Mouse (Mus musculus) stomach, embryonic 16.5 days (tissue): ENCODE measurements around the gene Cbx1. TPM values are rescaled to one million over a fixed set of nuclear protein-coding genes. Genes with fewer than 3 reads are reported as not detected.
"Not testable (repeated sequence)": the region's sequence is repeated elsewhere in the genome, so short reads cannot be mapped to it uniquely, and the experiment has no call there.

Source experiments
- ATAC-seq: fragments of 200-750 bp; cut with Nextera tagmentation; 2 replicates; pipeline ENCODE4 v1.8.0; 2017; ENCODE audit warnings: moderate number of reproducible peaks, moderate TSS enrichment; ENCODE audit not compliant: insufficient read depth, low FRiP score
- H3K27ac ChIP-seq: fragments of 300-500 bp; sonication (generic); 2 replicates; pipeline ENCODE4 v1.5.1; 2014; ENCODE audit warnings: low read length
- H3K27me3 ChIP-seq: fragments of 300-500 bp; sonication (generic); 2 replicates; pipeline ENCODE4 v1.6.1; 2014; ENCODE audit warnings: low read length, control low read depth, mixed read lengths; ENCODE audit not compliant: control insufficient read depth, insufficient read depth
- H3K36me3 ChIP-seq: fragments of 300-500 bp; sonication (generic); 2 replicates; pipeline ENCODE4 v1.6.1; 2014; ENCODE audit warnings: low read length; ENCODE audit not compliant: control insufficient read depth, insufficient read depth
- H3K4me1 ChIP-seq: fragments of 300-500 bp; sonication (generic); 2 replicates; pipeline ENCODE4 v1.6.1; 2014; ENCODE audit warnings: low read length, control low read depth, mixed read lengths; ENCODE audit not compliant: control insufficient read depth, insufficient read depth
- H3K4me2 ChIP-seq: fragments of 300-500 bp; sonication (generic); 2 replicates; pipeline ENCODE4 v1.6.1; 2014; ENCODE audit warnings: low read depth, low read length, mixed read lengths
- H3K4me3 ChIP-seq: fragments of 300-500 bp; sonication (generic); replicated peaks from 2 replicates; pipeline ENCODE4 v1.5.1; 2014; ENCODE audit warnings: mild to moderate bottlenecking, low read length
- H3K9ac ChIP-seq: fragments of 300-500 bp; sonication (generic); 2 replicates; pipeline ENCODE4 v1.6.1; 2014; ENCODE audit warnings: low read length
- H3K9me3 ChIP-seq: fragments of 300-500 bp; sonication (generic); replicated peaks from 2 replicates; pipeline ENCODE4 v1.6.1; 2016; ENCODE audit warnings: low read length, control low read depth; ENCODE audit not compliant: control insufficient read depth
- WGBS: fragments of 180-500 bp; shearing (Covaris S2); extraction: QIAGEN DNeasy Blood & Tissue Kit; methylation state at CpG from one replicate; pipeline ENCODE4 v1.1.7; 2014; 5-methylcytosine and 5-hydroxymethylcytosine counted together
- polyA plus RNA-seq: library from polyadenylated mRNA; unstranded; fragments of >200 nt; fragmentation: Nextera tagmentation; extraction: Ambion mirVana; gene quantifications from 2 replicates; pipeline ENCODE4 v1.2.1, GENCODE M21; 2015

The Cbx1 gene
- polyA plus RNA-seq, 1 experiment from 2014 or later = 75.1 TPM

DNA sequence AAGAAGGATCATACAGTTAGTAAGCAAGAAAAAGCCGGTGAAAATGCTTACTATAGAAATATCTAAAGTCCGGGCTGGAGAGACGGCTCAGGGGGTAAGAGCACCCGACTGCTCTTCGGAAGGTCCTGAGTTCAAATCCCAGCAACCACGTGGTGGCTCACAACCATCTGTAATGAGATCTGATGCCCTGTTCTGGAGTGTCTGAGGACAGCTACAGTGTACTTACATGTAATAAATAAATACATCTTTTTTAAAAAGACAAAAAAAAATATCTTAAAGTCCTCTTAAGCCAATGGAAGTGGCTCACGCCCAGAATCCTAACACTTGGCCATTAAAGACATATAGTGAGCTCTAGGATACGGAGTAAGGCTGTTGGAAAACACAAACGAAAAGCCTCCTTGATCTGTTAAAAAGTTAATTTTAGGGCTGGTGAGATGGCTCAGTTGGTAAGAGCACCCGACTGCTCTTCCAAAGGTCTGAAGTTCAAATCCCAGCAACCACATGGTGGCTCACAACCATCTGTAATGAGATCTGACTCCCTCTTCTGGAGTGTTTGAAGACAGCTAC, 10.8 kb upstream of the Cbx1 start:
- not testable (repeated sequence) for ATAC-seq, H3K4me1 ChIP-seq, H3K36me3 ChIP-seq, H3K27me3 ChIP-seq, H3K9me3 ChIP-seq
- Histone ChIP-seq H3K27ac (peak overlapping the region; percentile 80), H3K4me2 (peak overlapping the region; percentile 80), H3K9ac (peak overlapping the region; percentile 74), H3K4me3 (peak overlapping the region; percentile 80)
- WGBS = 58% methylated on average over 10 of the region's 10 CpGs

DNA sequence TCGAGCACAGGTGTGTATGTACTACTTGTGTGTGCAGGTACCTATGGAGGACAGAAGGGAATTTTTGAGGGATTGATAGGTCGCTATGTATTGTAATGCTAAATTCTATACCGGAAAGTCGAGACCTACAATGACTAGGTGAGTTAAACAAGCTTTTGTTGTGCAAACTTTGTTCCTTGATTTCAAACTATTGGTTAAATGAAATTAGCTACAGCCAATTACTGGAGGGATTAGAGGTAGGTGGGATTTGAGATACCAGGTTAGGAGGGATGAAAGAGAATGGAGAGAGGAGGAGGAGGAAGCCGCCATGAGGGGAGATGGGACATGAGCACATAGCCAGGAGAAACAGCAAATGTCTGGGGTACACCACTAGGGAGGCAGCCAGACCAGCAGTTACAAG, 8.6 kb upstream of the Cbx1 start:
- ATAC-seq = no peak
- H3K9me3 ChIP-seq = no peaks in the 10 kb centered on the region
- no peaks in the 10 kb centered on the region for H3K27me3 ChIP-seq
- WGBS = 66% methylated on average over 5 of the region's 5 CpGs
- no peak overlapping the region for H3K4me3 ChIP-seq
- peaks cover 10% of the 10 kb centered on the region; the same call in 1 of the 2 replicates for H3K4me1 ChIP-seq
- no peaks in the 10 kb centered on the region for H3K36me3 ChIP-seq
- H3K9ac ChIP-seq = no peak overlapping the region
- no peak overlapping the region for H3K27ac ChIP-seq
- no peak overlapping the region for H3K4me2 ChIP-seq

DNA sequence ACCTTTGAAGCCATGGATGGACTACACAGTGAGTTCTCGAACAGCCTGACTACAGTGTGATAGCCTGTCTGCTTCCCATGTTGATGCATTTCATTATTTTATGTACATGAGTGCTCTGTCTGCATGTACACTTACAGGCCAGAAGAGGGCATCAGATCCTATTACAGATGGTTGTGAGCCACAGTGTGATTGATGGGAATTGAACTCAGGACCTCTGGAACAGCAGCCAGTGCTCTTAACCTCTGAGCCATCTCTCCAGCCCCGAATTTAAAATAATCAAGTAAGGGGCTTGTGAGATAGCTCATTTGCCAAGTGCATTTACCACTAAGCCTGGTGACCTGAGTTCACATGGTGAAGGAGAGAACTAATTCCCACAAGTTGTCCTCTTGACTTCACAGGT, 7.5 kb upstream of the Cbx1 start:
- H3K4me3 ChIP-seq = no peak overlapping the region
- WGBS = 69% methylated on average over 2 of the region's 2 CpGs
- no peaks in the 10 kb centered on the region for H3K36me3 ChIP-seq
- no peaks in the 10 kb centered on the region for H3K27me3 ChIP-seq
- H3K27ac ChIP-seq = no peak overlapping the region
- no peak for ATAC-seq
- no peak overlapping the region for H3K9ac ChIP-seq
- H3K4me2 ChIP-seq = no peak overlapping the region
- no peaks in the 10 kb centered on the region for H3K9me3 ChIP-seq
- H3K4me1 ChIP-seq = peaks cover 8% of the 10 kb centered on the region; the same call in 1 of the 2 replicates

DNA sequence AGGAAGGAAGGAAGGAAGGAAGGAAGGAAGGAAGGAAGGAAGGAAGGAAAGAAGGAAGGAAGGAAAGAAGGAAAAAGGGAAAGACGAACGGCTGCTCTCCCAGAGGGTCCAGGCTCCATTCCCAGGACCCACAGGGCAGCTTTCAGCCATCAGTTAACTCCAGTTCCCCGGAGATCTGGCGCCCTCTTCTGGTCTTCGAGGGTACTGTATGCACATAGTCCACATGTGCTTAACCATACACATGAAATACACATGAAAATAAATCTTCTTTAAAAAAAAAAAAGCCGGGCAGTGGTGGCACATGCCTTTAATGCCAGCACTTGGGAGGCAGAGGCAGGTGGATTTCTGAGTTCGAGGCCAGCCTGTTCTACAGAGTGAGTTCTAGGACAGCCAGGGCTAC, 4.1 kb upstream of the Cbx1 start:
- H3K36me3 ChIP-seq, H3K27me3 ChIP-seq, ATAC-seq, H3K4me2 ChIP-seq, H3K9me3 ChIP-seq, H3K9ac ChIP-seq, H3K4me1 ChIP-seq, H3K4me3 ChIP-seq, H3K27ac ChIP-seq: not testable (repeated sequence)
- WGBS = 14% methylated on average over 7 of the region's 7 CpGs

DNA sequence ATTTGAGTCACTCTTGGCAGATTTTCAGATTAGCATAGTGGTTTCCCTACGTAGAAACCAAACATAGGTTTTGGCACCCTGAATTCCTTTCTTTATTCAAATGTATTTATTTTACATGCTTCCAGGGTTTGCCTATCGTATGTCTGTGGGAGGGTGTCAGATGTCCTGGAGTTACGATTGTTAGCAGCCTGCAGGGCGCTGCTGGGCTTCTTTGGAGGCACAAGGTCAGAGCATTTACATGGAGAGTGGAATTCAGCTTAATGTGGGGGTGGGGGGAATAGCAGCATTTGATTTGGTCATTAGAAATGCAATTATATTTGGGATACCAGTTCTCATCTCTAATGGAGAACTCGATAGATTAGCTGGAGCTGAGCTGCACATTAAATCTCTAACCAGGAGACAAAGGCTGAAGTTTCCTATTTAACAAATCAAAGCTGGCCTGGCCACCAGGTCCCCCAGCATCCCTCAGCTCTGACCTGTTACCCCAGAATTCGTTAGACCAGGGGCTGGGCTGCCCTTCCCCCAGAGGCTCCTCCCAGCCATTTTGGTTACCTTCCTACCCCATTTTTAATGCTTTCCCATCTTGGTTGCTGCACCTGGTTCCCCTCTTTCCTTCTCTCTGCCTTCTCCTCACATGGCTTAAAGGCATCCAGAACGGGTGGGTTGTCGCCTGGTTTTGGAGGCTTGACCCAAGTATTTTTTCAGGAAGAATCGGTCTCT, 2.0 kb upstream of the Cbx1 start:
- Histone ChIP-seq H3K4me3 (no peak overlapping the region), H3K27me3 (no peaks in the 10 kb centered on the region), H3K4me1 (peaks cover 13% of the 10 kb centered on the region), H3K27ac (no peak overlapping the region), H3K4me2 (no peak overlapping the region), H3K36me3 (no peaks in the 10 kb centered on the region), H3K9ac (no peak overlapping the region), H3K9me3 (no peaks in the 10 kb centered on the region)
- no peak for ATAC-seq
- WGBS = 32% methylated on average over 9 of the region's 9 CpGs

DNA sequence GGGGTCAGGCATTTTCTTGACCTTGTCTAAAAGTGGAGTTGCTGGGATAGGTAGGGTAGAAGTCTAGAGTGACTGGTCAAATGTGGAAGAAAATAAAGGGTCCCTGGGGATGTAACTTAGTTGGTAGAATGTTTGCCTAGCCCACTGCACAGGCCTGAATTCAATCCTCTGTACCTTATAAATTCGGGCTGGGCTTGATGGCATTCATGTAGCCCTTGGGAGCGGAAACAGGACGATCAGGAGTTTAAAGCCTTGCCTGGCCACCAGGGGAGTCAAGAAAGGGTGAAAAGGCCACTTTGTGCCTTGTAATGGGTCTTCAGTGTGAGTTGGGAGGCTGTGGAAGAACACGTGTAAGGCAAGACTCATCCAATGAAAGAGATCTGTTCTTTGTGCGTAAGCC, 1.1 kb downstream of the Cbx1 start:
- H3K27ac ChIP-seq = peak overlapping the region; percentile 98; the same call in 1 of the 2 replicates
- 6% methylated on average over 5 of the region's 5 CpGs for WGBS

DNA sequence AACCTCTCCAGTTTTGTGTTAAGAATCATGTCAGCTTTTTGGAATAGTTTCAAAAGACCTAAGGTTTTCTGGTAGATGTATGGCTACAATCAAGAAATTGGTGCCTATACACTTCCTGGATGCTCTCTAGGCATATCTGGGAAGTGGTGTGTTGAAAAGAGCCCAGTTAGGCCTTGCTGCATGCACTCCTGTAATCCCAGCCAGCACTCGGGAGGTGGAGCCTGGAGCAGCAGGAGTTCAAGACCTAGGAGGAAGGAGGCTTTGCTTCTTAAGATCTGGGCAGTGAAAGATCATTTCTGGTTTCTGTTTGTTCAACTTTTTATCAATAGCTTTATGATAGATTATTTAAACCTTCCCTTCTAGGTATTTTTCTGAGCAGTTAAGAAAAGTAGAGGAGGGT, 1.8 kb downstream of the Cbx1 start:
- Histone ChIP-seq H3K27me3 (no peaks in the 10 kb centered on the region), H3K36me3 (no peaks in the 10 kb centered on the region), H3K4me2 (peak overlapping the region; percentile 81), H3K9ac (0 out of 2 replicates have a peak overlapping the region, but pooled peaks have one; percentile 9), H3K4me3 (peak overlapping the region; percentile 92), H3K4me1 (peaks cover 13% of the 10 kb centered on the region), H3K9me3 (no peaks in the 10 kb centered on the region), H3K27ac (no peak overlapping the region)
- 7% methylated on average over 1 of the region's 1 CpGs for WGBS
- no peak for ATAC-seq

More for the DNA sequence above, 1.1 kb downstream of the Cbx1 start:
- H3K9me3 ChIP-seq = no peaks in the 10 kb centered on the region
- no peaks in the 10 kb centered on the region for H3K27me3 ChIP-seq
- peak overlapping the region; percentile 81 for H3K4me2 ChIP-seq
- H3K4me1 ChIP-seq = peaks cover 13% of the 10 kb centered on the region
- ATAC-seq = no peak
- no peaks in the 10 kb centered on the region for H3K36me3 ChIP-seq
- peak overlapping the region; percentile 96 for H3K9ac ChIP-seq
- peak overlapping the region; percentile 92 for H3K4me3 ChIP-seq

DNA sequence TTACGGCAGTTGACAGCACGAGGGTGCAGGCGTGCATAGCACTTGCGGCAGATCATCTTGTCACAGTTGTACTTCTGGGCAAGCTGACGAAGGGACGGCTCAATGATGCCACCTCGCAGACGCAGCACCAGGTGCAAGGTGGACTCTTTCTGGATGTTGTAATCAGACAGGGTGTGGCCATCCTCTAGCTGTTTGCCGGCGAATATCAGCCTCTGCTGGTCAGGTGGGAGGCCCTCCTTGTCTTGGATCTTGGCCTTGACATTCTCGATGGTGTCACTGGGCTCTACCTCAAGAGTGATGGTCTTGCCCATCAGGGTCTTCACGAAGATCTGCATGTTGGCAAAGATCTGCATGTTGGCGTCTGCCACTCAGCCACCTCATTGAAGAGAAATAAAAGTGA, 6.6 kb downstream of the Cbx1 start:
- WGBS = 86% methylated on average over 13 of the region's 13 CpGs

DNA sequence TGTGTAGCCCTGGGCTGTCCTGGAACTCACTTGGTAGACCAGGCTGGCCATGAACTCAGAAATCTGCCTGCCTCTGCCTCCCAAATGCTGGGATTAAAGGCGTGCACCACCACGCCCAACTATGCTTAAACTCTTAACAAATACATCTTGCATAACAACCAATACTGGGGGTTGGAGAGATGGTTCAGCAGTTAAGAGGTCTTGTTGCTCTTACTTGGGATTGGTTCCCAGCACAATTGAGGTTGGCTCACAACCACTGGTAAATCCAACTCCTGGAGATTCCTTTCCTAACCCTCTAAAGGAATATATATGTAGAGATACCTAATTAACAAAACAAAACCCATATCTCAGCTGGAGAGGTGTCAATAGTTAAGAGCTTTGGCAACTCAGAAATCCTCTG, 7.2 kb downstream of the Cbx1 start:
- Histone ChIP-seq H3K9me3 (no peaks in the 10 kb centered on the region), H3K36me3 (no peaks in the 10 kb centered on the region), H3K4me1 (peaks cover 1% of the 10 kb centered on the region), H3K27me3 (no peaks in the 10 kb centered on the region), H3K9ac (no peak overlapping the region), H3K4me2 (no peak overlapping the region), H3K27ac (no peak overlapping the region), H3K4me3 (no peak overlapping the region)
- WGBS = 89% methylated on average over 2 of the region's 2 CpGs
- no peak for ATAC-seq

More for the DNA sequence above, 6.6 kb downstream of the Cbx1 start:
- Histone ChIP-seq H3K27ac (no peak overlapping the region), H3K4me1 (peaks cover 6% of the 10 kb centered on the region), H3K36me3 (no peaks in the 10 kb centered on the region), H3K4me3 (no peak overlapping the region), H3K9me3 (no peaks in the 10 kb centered on the region), H3K9ac (no peak overlapping the region), H3K27me3 (no peaks in the 10 kb centered on the region), H3K4me2 (no peak overlapping the region)
- no peak for ATAC-seq
